Mouse (Mus musculus) intestine, embryonic 16.5 days (tissue): ENCODE measurements at regions not wholly inside any gene's neighbourhood (a gene's known extent, or its start where the extent isn't known, plus 50 kb on each side); places are given as distances from the start of the nearest gene placed in this dataset.

Experiments used
- ATAC-seq: fragments of 200-750 bp; cut with Nextera tagmentation; 2 replicates; pipeline ENCODE4 v1.8.0; 2017; ENCODE audit warnings: moderate TSS enrichment, moderate library complexity
- H3K27ac ChIP-seq: fragments of 300-500 bp; sonication (generic); 2 replicates; pipeline ENCODE4 v1.5.1; 2014; ENCODE audit warnings: mild to moderate bottlenecking, low read length
- H3K27me3 ChIP-seq: fragments of 300-500 bp; sonication (generic); replicated peaks from 2 replicates; pipeline ENCODE4 v1.6.1; 2014; ENCODE audit warnings: low read length, control low read depth, mixed read lengths; ENCODE audit not compliant: control insufficient read depth, insufficient read depth
- H3K36me3 ChIP-seq: fragments of 300-500 bp; sonication (generic); 2 replicates; pipeline ENCODE4 v1.6.1; 2014; ENCODE audit warnings: low read length, control low read depth; ENCODE audit not compliant: control insufficient read depth, insufficient read depth
- H3K4me1 ChIP-seq: fragments of 300-500 bp; sonication (generic); 2 replicates; pipeline ENCODE4 v1.6.1; 2014; ENCODE audit warnings: low read length, control low read depth, mixed read lengths; ENCODE audit not compliant: control insufficient read depth, insufficient read depth
- H3K4me2 ChIP-seq: fragments of 300-500 bp; sonication (generic); 2 replicates; pipeline ENCODE4 v1.6.1; 2014; ENCODE audit warnings: low read depth, low read length, control low read depth
- H3K4me3 ChIP-seq: fragments of 300-500 bp; sonication (generic); 2 replicates; pipeline ENCODE4 v1.5.1; 2014; ENCODE audit warnings: mild to moderate bottlenecking, low read length
- H3K9ac ChIP-seq: fragments of 300-500 bp; sonication (generic); 2 replicates; pipeline ENCODE4 v1.6.1; 2014; ENCODE audit warnings: low read depth, low read length
- H3K9me3 ChIP-seq: fragments of 300-500 bp; sonication (generic); 2 replicates; pipeline ENCODE4 v1.6.1; 2016; ENCODE audit warnings: low read length, control low read depth; ENCODE audit not compliant: control insufficient read depth
- WGBS: fragments of 180-500 bp; shearing (Covaris S2); extraction: QIAGEN DNeasy Blood & Tissue Kit; methylation state at CpG from one replicate; pipeline ENCODE4 v1.1.7; 2014; 5-methylcytosine and 5-hydroxymethylcytosine counted together

- H3K36me3 ChIP-seq, result no peaks in the 10 kb centered on the region
- no peak overlapping the region for H3K4me3 ChIP-seq
- 0 out of 2 replicates have a peak overlapping the region, but pooled peaks have one; percentile 9 for H3K9ac ChIP-seq
- H3K27me3 ChIP-seq, result no peaks in the 10 kb centered on the region
- ATAC-seq, result 0 out of 2 replicates have a peak, but pooled peaks have one; percentile 44
- no peak overlapping the region for H3K4me2 ChIP-seq
- H3K27ac ChIP-seq, result peak overlapping the region; percentile 0; the same call in 1 of the 2 replicates
- H3K9me3 ChIP-seq, result no peaks in the 10 kb centered on the region
- H3K4me1 ChIP-seq, result peaks cover 9% of the 10 kb centered on the region
- 39% methylated on average over 3 of the region's 3 CpGs for WGBS
These were observed 380.3 kb upstream of the Tshz3 start for GRCm38 (mm10) chr7:36317466-36318212.

DNA sequence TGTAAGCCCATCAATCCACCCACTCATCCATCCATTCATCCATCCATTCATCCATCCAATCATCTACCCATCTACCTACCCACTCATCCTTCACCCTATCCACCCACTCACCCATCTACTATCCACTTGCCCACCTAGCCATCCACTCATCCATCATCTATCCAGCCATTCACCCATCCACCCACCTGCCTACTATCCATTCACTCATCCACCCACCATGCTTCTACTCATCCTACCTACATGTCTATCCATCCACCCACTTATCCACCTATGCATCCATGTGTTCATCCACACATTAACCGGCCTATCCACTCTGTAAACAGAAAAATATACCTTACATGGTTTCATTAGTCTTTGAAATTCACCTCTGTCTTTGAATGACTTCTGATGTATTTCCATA is 384.2 kb upstream of the Tshz3 start:
- WGBS, result 83% methylated on average over 1 of the region's 1 CpGs
- no peak for ATAC-seq

GRCm38 (mm10) chr7:36309761-36310605 is 387.9 kb upstream of the Tshz3 start:
- no peak overlapping the region for H3K4me3 ChIP-seq
- no peak overlapping the region for H3K9ac ChIP-seq
- ATAC-seq, result no peak
- H3K4me1 ChIP-seq, result no peaks in the 10 kb centered on the region
- H3K27ac ChIP-seq, result no peak overlapping the region
- H3K4me2 ChIP-seq, result no peak overlapping the region
- H3K36me3 ChIP-seq, result no peaks in the 10 kb centered on the region
- 91% methylated on average over 5 of the region's 5 CpGs for WGBS
- no peaks in the 10 kb centered on the region for H3K9me3 ChIP-seq
- H3K27me3 ChIP-seq, result no peaks in the 10 kb centered on the region

More for the DNA sequence above, 384.2 kb upstream of the Tshz3 start:
- Histone ChIP-seq H3K27me3 (no peaks in the 10 kb centered on the region), H3K4me1 (peaks cover 9% of the 10 kb centered on the region), H3K36me3 (no peaks in the 10 kb centered on the region), H3K9ac (no peak overlapping the region), H3K27ac (no peak overlapping the region), H3K9me3 (no peaks in the 10 kb centered on the region), H3K4me2 (no peak overlapping the region), H3K4me3 (no peak overlapping the region)

- Histone ChIP-seq H3K27ac (no peak overlapping the region), H3K9me3 (no peaks in the 10 kb centered on the region), H3K9ac (no peak overlapping the region), H3K27me3 (no peaks in the 10 kb centered on the region), H3K4me1 (no peaks in the 10 kb centered on the region), H3K36me3 (no peaks in the 10 kb centered on the region), H3K4me3 (no peak overlapping the region), H3K4me2 (no peak overlapping the region)
- no peak for ATAC-seq
- 86% methylated on average over 9 of the region's 9 CpGs for WGBS
These were observed 389.2 kb upstream of the Tshz3 start for GRCm38 (mm10) chr7:36308726-36309125.

DNA sequence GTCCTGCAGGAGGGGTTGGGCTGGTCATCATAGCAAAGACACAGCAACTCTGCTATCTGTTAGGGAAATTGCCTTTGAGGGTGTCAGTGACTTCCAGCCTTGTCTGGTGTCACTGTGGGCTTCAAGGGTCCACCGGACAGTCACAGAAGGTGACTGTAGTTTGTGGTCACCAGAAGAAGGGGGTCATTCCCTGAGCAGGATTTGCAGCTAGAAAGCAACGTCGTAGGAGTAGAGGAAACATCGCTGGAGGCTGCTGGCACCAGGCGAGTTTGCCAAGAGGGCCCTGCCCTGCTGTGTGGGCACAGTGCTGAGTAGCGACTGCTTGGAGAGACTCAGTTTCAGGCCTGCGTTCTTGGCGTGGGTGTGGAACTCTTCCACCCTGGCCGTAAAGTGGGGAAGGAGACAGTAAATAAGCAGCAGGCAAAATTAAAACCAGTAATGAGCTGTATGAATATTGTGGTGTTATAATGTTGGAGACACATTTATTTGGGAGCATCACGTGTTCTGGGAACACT is 389.8 kb upstream of the Tshz3 start:
- WGBS, result 77% methylated on average over 10 of the region's 10 CpGs
- no peak overlapping the region for H3K4me3 ChIP-seq
- H3K9me3 ChIP-seq, result no peaks in the 10 kb centered on the region
- ATAC-seq, result no peak
- H3K27me3 ChIP-seq, result no peaks in the 10 kb centered on the region
- no peak overlapping the region for H3K9ac ChIP-seq
- no peaks in the 10 kb centered on the region for H3K36me3 ChIP-seq
- no peak overlapping the region for H3K27ac ChIP-seq
- H3K4me2 ChIP-seq, result no peak overlapping the region
- no peaks in the 10 kb centered on the region for H3K4me1 ChIP-seq

GRCm38 (mm10) chr7:36277275-36277674 is 420.6 kb upstream of the Tshz3 start:
- Histone ChIP-seq H3K27ac (no peak overlapping the region), H3K4me3 (no peak overlapping the region), H3K4me1 (no peaks in the 10 kb centered on the region), H3K9ac (no peak overlapping the region), H3K27me3 (no peaks in the 10 kb centered on the region), H3K4me2 (no peak overlapping the region), H3K9me3 (no peaks in the 10 kb centered on the region), H3K36me3 (no peaks in the 10 kb centered on the region)
- ATAC-seq, result peak; percentile 71

DNA sequence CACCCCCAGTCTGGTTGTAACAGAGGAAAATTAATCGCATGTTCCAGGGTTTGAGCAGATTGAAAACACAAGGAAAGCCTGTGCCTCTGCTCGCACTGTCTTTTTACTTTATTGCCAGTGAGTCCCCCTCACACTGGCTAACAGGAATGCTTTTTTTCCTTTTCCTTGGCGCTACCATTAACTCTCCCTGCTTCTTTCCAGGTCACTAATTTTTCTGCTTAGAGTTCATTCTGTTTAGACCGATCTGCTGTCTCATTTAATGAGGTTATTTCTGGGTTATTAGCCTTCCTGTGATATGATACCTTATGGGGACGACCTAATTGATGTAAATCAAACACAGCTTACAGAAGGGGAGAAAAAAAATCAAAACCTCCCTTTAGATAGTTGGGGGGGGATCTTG is 429.0 kb upstream of the Tshz3 start:
- Histone ChIP-seq H3K27ac (no peak overlapping the region), H3K9ac (no peak overlapping the region), H3K4me3 (no peak overlapping the region), H3K36me3 (no peaks in the 10 kb centered on the region), H3K9me3 (no peaks in the 10 kb centered on the region), H3K4me2 (no peak overlapping the region), H3K4me1 (no peaks in the 10 kb centered on the region), H3K27me3 (no peaks in the 10 kb centered on the region)
- 50% methylated on average over 5 of the region's 5 CpGs for WGBS
- ATAC-seq, result no peak

- no peaks in the 10 kb centered on the region for H3K36me3 ChIP-seq
- WGBS, result 79% methylated on average over 7 of the region's 7 CpGs
- H3K4me2 ChIP-seq, result no peak overlapping the region
- no peak overlapping the region for H3K4me3 ChIP-seq
- H3K27me3 ChIP-seq, result no peaks in the 10 kb centered on the region
- no peaks in the 10 kb centered on the region for H3K9me3 ChIP-seq
- ATAC-seq, result no peak
- H3K4me1 ChIP-seq, result 0 out of 2 replicates have a peak, but pooled peaks cover 3% of the 10 kb centered on the region
- no peak overlapping the region for H3K27ac ChIP-seq
- no peak overlapping the region for H3K9ac ChIP-seq
These were observed 432.6 kb upstream of the Tshz3 start for GRCm38 (mm10) chr7:36265163-36265823.

DNA sequence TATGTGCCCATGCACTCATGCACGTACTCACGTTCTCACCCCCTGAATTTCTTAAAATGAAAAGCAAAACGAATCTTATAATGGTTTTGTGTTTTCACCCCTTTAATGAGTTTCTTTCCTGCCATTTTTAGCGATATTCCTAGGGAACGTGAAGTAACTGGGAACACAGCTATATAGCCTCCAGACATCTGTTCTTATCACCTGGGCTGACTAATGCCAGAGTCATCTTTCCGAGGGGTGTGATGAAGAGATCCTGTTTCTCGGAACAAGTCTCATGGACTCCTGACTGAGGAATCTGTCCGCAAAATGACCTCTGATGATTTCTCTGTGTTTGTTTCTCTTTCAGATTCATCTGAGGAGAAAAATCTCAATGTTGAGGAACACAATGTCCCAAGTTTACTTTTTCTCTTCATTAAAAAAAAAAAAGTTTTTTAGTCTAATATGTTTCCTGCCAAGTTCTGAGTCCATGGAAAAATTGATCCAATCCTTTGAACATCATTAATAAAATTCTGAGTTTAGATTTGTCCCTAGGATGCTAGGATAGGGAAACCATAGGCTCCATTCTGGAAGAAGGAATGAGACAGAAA is 435.7 kb upstream of the Tshz3 start:
- Histone ChIP-seq H3K9ac (no peak overlapping the region), H3K36me3 (no peaks in the 10 kb centered on the region), H3K27ac (no peak overlapping the region), H3K9me3 (no peaks in the 10 kb centered on the region), H3K4me1 (0 out of 2 replicates have a peak, but pooled peaks cover 3% of the 10 kb centered on the region), H3K4me3 (no peak overlapping the region), H3K27me3 (no peaks in the 10 kb centered on the region), H3K4me2 (no peak overlapping the region)
- ATAC-seq, result no peak
- WGBS, result 74% methylated on average over 8 of the region's 8 CpGs
